Mouse (Mus musculus) yolk sac, embryonic 10.5 days (tissue): Measurements from ENCODE around the gene Ifrd2.

Experiments
- DNase-seq: peaks from one replicate; pipeline ENCODE4 v3.0.0-alpha.2; 2017; ENCODE audit warnings: low spot score

Gene Ifrd2

DNA sequence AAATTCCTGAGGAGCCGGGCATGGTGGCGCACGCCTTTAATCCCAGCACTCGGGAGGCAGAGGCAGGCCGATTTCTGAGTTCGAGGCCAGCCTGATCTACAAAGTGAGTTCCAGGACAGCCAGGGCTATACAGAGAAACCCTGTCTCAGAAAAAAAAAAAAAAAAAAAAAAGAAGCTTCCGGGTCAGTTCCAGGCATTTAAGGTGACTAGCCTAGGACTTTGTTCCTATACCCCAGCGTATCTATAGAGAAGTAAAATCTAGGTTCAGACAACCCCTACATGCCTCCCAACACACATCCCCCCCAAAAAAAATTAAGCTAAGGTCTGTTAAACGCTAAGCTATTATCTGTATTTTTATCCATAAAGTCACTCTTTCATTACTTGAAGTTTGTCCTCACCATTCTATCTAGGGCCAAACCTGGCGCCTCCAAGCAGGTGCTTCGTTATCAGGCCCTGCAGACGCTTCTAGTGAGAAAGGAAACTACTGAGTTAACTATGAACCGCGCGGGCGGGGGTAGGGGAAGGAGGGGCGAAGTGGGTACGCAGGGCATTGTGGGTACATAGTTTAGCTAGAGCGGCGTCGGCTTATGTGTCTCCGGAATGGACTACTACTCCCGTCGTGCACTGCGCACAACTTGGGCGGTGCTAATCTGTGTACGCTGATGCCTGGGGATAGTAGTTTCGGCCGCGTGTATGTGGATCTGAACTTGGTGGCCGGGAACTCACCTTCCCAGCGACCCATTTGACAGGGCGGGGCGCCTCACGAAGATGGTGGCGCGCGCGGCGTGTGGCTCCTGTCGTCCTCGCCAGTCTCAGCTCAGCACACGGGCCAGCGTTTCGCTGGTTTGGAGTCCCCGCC is at the start of gene Ifrd2:
Gene Ifrd2 (plus strand): TSS at position 669 of the 859 bp plus-strand sequence.
- DNase-seq: peak; percentile 99

DNA sequence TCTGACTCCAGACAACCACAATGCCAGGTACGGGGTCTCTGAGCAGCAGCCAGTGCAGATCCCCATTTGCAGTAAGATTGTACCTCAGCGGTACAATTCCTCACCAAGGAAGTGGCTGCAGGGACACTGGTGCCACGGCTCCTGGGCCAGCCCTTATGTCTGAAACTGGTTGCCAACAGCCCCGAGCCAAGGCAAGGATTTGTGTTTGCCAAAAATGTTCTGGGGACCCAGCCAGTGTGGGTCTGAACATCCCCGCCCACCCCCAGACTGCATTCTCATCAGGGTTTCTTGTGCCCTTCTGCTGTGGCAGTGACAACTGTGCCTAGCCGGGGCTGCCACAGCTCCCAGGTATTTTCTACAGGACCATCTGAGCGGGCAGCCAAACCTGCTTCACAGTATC is 49.2 kb upstream of the Ifrd2 start:
- DNase-seq: no peak

DNA sequence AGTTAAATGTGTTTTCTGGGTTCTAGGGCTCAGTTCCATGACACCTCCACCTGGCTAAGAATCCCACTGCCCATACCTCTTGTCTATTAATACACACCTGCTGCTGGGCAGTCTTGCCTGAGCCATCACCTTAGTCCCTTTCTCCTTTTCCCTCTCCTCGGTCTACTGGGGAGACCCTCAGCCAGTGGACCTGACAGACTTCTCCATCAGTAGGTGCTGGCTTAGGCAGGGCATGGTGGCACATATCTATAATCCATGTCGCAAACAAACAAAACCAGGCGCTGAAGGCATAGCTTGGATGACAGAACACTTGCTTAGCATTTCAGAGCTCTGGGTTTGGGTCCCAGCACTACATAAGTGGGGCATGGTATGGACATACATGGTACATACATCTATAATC is 48.7 kb upstream of the Ifrd2 start:
- DNase-seq: no peak

DNA sequence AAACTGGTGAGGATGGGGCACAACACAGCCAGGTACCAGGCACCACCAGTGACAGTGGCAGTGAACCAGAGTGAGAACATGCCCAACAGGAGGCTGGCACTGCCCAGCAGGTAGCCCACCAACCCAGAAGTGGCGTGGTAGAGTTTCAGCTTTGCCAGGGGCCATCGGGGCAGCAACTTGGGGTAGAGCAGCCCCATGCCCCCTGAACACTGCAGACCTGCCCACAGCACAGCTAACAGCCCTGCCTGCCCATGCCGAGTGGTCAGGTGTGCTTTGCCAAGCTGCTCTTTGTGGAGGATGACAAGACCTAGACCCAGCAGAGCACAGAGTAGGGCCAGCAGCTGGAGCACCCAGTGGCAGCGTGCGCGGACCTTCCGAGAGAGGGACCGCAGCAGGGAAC is 47.5 kb upstream of the Ifrd2 start:
- no peak for DNase-seq

DNA sequence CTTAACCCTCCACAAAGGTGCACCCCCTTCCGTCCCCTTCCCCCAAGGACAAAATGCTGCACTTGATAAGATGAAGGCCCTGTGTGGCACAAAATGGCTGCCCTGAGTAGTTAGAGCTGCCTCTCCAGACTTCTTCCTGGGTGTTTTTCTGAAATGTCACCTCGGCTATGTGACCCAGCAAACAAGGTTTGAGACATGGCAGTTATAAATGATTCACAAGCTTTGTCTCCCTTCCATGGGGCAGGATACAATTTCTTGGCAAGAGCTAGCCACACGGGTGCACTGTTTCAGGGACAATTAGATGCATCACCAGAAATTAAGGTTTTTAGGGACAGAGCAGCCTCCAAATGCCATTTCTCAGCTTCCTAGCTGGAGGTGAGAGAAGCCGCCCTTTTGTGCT is 47.0 kb upstream of the Ifrd2 start:
- DNase-seq: no peak

DNA sequence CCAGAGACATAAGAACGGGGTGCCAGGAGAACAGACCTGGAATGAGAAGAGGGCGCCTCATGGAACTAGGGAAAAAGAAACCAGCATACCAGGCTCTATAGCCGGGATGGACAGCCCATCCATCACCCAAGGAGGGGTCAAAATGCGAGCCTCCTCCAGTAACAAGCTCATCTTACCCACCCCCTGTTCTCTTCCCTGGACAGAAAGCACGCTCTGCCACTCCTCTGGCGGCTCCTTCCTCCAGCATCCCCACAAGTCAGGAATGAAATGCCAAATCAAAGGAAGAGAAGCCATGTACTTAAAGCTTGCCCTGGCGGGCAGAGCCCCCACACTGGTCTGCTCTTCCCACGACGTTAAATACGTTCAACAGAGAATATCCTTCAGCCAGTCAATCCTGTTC is 46.4 kb upstream of the Ifrd2 start:
- no peak for DNase-seq

DNA sequence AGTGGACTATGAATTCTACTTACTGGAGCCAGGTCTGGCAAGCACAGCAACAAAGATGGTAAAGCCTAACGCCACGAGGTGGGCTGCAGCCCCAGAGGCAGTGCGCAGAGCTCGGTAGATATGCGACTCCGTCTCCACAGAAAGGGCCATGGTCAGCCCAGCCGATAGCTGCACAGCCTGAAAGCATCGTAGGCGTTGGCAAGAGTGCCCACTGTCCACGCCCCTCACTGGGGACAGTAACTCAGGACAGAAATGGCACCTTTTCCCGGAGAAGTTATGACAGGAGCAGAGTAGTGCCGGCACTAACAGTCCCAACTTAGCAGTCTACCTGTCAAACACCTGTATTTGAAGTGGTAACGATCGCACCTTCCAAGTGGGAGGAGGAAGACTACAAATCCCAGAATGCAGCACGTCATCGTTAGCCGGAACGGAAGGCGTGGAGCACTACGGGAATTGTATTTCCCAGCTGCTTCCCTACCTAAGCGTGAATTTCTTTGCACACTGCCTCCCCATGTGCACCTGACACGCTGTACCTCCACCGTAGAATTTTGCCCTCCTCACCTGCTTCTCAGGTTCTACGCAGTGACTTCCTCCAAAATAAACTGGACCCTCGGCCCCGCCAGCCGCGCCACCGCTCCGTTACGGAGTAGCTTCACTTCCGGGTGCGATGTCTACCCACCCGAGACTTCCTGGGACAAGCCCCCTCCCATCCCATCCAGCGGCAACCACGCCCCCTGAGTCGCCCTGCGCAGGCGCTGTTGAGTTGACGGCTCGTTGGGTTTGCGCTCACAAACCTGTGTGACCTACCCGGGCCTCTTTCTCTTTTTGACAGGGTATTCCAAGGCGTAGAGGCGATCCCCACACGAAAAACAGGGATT is 45.7 kb upstream of the Ifrd2 start, which contains the start of the genes Cyb561d2 and Nprl2:
Gene Cyb561d2 (minus strand): TSS at position 720 of the 878 bp plus-strand sequence.
Gene Nprl2 (plus strand): TSS at position 753 of the 878 bp plus-strand sequence.
- peak; percentile 96 for DNase-seq

DNA sequence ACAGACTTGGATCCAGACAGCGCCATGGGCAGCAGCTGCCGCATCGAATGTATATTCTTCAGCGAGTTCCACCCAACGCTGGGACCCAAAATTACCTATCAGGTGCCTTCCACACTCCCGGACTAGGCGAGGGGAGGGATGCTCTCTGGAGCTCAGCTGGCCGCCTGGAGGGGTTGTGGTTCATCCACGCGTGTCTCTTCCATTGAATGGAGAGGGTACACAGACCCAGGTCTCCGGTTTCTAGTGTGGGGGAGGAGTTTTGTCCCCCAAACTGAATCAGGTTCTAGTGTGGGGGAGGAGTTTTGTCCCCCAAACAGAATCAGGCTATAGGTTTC is 45.1 kb upstream of the Ifrd2 start:
- DNase-seq: no peak

DNA sequence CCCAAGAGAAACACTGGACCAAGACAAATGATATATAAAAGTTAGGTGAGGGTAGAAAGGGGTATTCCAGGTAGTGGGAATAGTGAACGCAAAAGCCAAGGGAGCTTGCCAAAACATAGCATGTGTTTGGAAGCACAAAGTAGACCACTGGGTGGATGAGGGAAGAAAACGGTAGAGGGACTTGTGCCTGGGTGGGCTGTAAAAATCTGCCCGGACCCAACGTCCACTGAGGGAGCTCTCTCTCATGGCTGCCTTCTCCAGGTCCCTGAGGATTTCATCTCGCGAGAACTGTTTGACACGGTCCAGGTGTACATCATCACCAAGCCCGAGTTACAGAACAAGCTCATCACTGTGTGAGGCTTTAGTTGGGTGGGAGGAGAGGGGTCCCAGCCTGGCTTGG is 44.7 kb upstream of the Ifrd2 start:
- no peak for DNase-seq

DNA sequence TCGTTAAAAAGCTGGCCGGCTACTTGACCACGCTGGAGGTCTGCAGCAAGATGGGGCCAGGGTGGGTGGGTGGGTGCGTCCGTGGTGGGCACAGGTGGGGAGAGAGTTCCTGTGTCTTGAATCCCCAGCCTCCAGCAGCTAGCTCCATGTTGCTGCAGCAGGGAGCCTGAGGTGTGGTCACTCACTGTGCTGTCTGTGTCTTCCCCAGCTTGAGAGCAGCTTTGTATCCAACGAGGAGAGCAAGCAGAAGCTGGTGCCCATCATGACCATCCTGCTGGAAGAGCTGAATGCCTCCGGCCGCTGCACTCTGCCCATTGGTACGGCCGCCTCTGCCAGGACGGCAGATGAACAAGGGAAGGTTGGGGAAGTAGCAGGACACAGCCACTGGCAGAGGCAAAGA is 44.1 kb upstream of the Ifrd2 start:
- DNase-seq: no peak

DNA sequence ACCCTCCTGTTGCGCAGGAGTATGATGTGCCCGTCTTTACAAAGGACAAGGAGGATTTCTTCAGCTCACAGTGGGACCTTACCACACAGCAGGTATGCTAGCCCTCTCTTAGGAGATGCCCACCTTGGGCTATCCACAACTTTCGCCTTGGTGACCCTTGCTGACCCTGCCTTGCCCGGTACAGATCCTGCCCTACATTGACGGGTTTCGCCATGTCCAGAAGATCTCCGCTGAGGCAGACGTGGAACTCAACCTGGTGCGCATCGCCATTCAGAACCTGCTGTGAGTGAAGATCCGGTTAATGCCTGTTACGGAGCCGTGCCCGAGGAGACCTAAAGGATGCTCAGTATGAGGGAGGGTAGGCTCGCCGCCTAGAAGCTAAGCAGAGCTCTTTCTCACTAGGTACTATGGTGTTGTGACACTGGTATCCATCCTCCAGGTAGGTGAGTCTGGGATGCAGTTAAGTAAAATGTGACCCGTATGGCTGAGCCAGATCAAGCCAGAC is 43.2 kb upstream of the Ifrd2 start:
- DNase-seq: no peak

DNA sequence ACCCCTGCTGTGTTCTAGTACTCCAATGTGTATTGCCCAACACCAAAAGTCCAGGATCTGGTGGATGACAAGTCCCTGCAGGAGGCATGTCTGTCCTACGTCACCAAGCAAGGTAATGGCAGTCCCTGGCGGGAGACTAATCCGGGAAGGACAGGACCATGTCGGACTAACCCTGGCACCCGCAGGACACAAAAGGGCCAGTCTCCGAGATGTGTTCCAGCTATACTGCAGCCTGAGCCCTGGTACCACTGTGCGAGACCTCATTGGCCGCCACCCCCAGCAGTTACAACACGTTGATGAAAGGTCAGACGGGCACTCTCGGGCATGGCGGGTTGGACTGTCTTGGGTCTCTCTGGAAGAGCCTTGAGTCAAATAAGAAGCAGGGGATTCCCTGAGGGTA is 42.7 kb upstream of the Ifrd2 start:
- no peak for DNase-seq

DNA sequence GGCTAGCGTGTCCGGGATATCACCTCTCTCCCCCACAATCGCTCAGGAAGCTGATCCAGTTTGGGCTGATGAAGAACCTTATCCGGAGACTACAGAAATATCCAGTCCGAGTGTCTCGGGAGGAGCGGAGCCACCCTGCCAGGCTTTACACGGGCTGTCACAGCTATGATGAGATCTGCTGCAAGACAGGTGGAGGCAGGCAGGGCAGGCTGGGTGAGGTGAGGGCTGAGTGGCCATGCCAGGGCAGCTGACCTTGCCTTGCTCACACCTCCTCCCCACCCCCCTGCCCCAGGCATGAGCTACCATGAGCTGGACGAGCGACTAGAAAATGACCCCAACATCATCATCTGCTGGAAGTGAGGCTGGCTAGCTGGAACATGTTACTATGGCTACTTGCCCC is 42.2 kb upstream of the Ifrd2 start:
- DNase-seq: no peak

DNA sequence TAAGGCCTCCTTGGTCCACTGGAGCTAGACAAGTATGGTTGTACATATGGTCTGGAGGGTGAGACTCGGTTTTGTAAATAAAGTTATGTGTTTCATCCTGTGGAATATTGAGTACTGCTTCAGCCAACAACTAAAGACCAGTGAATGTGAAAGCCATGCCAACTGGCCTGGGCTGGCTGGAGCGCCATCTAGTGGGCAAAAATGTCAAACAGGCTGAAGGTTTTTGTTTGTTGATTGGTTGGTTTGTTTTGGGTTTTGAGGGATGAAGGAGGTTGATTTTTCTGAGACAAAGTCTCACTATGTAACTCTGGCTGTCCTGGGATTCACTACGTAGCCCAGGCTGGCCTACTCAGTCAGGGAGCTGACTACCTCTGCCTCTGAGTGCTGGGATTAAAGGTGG is 41.8 kb upstream of the Ifrd2 start:
- DNase-seq: peak; percentile 54

DNA sequence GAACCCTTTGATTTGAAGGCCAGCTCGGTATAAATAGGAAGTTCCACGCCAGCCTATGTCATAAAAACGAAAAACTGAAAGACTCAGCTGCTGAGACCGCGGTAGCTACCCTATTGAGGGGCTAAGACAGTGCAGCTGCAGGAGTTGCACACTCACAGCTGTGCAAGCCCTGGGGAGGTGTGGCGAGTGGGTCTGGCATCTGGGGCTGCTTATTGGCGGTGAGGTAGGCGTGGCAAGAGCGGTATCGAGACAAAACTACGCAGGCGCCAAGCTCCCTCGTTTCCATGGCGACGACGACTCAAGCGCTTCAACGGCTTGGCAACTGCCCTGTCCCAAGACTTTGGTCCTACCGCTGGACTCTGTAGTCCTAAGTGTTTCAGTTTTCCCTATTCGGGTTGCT is 40.4 kb upstream of the Ifrd2 start, which contains the start of gene Zmynd10:
Gene Zmynd10 (plus strand): TSS at position 273 of the 400 bp plus-strand sequence.
- DNase-seq: peak; percentile 83

DNA sequence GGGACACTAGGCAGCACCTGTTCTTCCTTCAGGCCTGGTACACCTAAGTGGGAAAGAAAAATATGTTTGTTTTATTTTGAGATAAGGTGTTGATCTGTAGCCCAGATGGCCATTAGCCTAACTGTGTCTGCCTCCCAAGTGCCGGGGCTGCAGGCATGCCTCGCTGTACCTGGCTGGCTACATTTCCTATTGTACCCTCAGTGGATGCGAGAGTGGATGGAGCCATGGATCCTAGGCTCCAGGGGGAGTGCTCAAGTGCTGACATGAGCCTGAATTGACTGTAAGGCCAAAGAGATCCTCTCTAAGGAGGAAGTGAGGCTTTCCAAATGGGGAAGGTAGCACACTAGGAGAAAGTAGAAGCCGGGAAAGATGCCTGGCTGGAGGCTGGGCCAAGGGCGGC is 39.5 kb upstream of the Ifrd2 start:
- no peak for DNase-seq

DNA sequence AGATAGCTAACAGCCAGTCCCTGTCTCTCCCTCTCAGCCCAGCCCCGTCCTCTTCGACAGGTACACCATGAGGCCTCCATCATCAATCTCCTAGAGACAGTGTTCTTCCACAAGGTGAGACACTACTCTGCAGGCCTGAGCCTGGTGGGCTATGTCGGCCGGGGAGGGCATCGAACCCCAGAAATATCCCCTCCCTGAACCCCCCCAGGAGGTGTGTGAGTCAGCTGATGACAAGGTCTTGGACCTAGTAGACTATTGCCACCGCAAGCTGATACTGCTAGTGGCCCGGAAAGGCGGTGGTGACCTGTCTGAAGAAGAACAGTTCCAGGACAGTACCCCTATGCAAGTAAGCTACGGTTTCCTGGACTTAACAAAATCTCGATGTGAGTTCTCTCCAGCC is 38.6 kb upstream of the Ifrd2 start:
- DNase-seq: no peak

DNA sequence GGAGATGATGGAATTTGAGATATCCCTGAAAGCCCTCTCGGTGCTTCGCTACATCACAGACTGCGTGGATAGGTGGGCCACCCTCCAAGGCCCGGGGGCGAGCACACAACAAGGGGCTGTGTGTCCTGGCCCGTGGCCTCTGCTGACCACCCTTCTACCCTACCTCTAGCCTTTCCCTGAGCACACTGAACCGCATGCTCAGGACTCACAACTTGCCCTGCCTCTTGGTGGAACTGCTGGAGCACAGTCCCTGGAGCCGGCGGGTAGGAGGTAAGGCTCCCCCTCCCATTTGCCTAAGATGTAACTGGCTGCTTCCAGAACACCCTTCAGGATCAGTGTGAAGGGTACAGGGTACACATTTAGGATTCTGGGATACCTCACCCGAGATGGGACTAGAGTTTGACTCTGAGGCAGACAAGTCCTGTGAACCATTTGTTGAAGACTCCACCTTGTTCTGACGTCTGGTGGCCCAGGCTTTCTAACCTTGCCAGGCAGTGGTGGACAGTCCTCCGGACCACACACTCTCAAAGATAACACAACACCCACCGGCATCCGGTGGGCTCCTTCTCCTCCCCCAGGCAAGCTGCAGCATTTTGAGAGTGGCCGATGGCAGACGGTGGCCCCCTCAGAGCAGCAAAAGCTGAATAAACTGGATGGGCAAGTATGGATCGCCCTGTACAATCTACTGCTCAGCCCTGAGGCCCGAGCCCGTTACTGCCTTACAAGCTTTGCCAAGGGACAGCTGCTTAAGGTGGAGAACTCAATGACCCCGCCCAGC is 38.0 kb upstream of the Ifrd2 start:
- DNase-seq: no peak

DNA sequence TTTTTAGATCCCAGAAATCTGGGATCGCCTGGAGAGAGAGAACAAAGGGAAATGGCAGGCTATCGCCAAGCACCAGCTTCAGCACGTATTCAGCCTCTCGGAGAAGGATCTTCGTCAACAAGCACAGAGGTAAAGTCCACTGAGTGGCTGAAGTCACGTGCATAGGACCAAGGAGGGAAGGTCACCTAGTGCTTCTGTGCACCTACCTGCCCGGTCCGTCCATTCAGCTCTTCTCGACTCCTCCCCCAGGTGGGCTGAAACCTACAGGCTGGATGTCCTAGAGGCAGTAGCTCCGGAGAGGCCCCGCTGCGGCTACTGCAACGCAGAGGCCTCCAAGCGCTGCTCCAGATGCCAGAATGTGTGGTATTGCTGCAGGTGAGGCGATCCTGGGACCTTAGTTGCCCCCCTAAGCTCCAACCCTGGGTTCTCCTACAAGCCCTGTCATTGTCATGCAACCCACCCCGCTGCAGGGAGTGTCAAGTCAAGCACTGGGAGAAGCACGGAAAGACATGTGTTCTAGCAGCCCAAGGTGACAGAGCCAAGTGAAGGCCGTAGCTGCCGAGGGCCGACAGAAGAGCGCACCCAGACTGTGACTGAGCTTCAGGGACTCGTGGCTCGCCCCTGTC is 36.8 kb upstream of the Ifrd2 start:
- DNase-seq: peak; percentile 90

DNA sequence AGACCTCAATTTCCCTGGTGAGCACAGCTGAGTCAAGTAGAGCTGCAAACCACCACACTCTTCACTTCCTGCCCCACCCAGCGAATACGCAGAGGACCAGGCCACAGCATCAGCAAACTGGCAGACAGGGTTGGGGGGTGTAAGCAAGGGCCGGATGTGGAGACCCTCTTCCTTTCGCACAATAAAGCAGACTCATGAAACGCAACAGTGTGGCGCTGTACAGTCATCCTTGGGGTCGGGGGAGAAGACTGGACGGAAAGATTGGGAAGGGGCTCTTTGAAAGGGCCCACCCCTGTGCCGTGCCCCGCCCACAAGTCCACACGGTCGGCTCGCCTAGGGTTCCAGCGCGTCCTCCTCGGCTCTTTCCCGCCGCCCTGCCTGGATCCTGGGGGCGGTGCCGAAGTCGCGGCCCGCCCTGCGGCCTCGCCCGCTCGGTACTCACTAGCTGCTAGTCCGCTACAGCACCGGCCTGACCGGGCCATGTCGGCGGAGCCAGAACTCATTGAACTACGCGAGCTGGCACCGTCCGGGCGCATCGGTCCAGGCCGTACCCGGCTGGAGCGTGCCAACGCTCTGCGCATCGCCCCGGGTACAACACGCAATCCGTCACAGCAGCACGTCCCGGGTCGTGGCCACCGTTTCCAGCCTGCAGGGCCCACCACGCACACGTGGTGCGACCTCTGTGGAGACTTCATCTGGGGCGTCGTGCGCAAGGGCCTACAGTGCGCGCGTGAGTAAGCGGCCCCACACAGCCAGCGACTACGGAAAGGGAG is 36.1 kb upstream of the Ifrd2 start, which contains the start of gene Rassf1:
Gene Rassf1 (plus strand): TSS at position 439 of the 773 bp plus-strand sequence.
- DNase-seq: peak; percentile 91
